Mouse (Mus musculus) bone marrow macrophage, adult 2 months (primary cell): Measurements from ENCODE around the gene Myof.

Source experiments
- CTCF ChIP-seq: IDR thresholded peaks from 2 replicates; pipeline ENCODE4 v1.5.1; 2012; ENCODE audit warnings: low read depth, mild to moderate bottlenecking, low read length, moderate library complexity
- POLR2A ChIP-seq: IDR thresholded peaks from 2 replicates; pipeline ENCODE4 v1.6.1; 2012; ENCODE audit warnings: mild to moderate bottlenecking, low read depth, low read length, borderline replicate concordance

GRCm38 (mm10) chr19:38073226-38073625 is 29.8 kb upstream of the Myof start:
- no peak for TF ChIP-seq POLR2A
- TF ChIP-seq CTCF = no peak
